Mouse (Mus musculus) stomach, postnatal 0 days (tissue): ENCODE results near the gene Kazn.

Experiments used
- CTCF ChIP-seq: IDR thresholded peaks from 2 replicates; pipeline ENCODE4 v1.5.1; 2016; ENCODE audit warnings: antibody characterized with exemption, low read depth, mild to moderate bottlenecking, moderate library complexity
- EP300 ChIP-seq: optimal IDR thresholded peaks from 2 replicates; pipeline ENCODE3; 2016; ENCODE audit warnings: antibody characterized with exemption

GRCm38 (mm10) chr4:142277481-142278196, 38.4 kb upstream of the Kazn start:
- TF ChIP-seq CTCF, result no peak
- no peak for TF ChIP-seq EP300
